Mouse (Mus musculus): ENCODE results near the gene Nap1l4.

Nap1l4 gene

GRCm38 (mm10) chr7:143480498-143480897 is 68.4 kb downstream of the Nap1l4 start:
- in situ Hi-C loops (cut with MboI, MseI), result no loop called here

- in situ Hi-C loops (cut with MboI, MseI), result no loop called here
These were observed 71.1 kb downstream of the Nap1l4 start for GRCm38 (mm10) chr7:143477800-143478199.

GRCm38 (mm10) chr7:143476702-143477335 is 72.1 kb downstream of the Nap1l4 start:
- in situ Hi-C loops (cut with MboI, MseI), result no loop called here

GRCm38 (mm10) chr7:143475876-143476275 is 73.0 kb downstream of the Nap1l4 start:
- in situ Hi-C loops (cut with MboI, MseI), result no loop called here

- in situ Hi-C loops (cut with MboI, MseI), result no loop called here
These were observed 74.1 kb downstream of the Nap1l4 start for GRCm38 (mm10) chr7:143474811-143475210.

- in situ Hi-C loops (cut with MboI, MseI), result no loop called here
These were observed 75.4 kb downstream of the Nap1l4 start, which contains the start of gene Slc22a18 for GRCm38 (mm10) chr7:143473347-143474101. TSS of gene Slc22a18 (plus strand) at chr7:143473736.

GRCm38 (mm10) chr7:143469946-143470345 is 79.0 kb downstream of the Nap1l4 start:
- in situ Hi-C loops (cut with MboI, MseI), result loop anchor here (5.0 kb wide), 1 partner anchor 318 kb away; no protein-coding TSS in a partner anchor

- in situ Hi-C loops (cut with MboI, MseI), result loop anchor here (5.0 kb wide), 1 partner anchor 315 kb away; no protein-coding TSS in a partner anchor
These were observed 81.2 kb downstream of the Nap1l4 start for GRCm38 (mm10) chr7:143467714-143468113.

- in situ Hi-C loops (cut with MboI, MseI), result loop anchor here (5.0 kb wide), 1 partner anchor 314 kb away; no protein-coding TSS in a partner anchor
These were observed 82.7 kb downstream of the Nap1l4 start for GRCm38 (mm10) chr7:143466099-143466677.

- in situ Hi-C loops (cut with MboI, MseI), result loop anchor here (5.0 kb wide), 1 partner anchor 313 kb away; no protein-coding TSS in a partner anchor
These were observed 83.9 kb downstream of the Nap1l4 start for GRCm38 (mm10) chr7:143464811-143465560.

GRCm38 (mm10) chr7:143463865-143464415 is 85.0 kb downstream of the Nap1l4 start:
- in situ Hi-C loops (cut with MboI, MseI), result no loop called here

Data from T-helper 2 cell (primary cell).